Mouse (Mus musculus) layer of hippocampus, adult 2 months (tissue): ENCODE results near the gene Polr1a. TPM values are rescaled to one million over a fixed set of nuclear protein-coding genes. Genes with fewer than 3 reads are reported as not detected.

Experiments
- DNase-seq, 2 experiments: peaks; one replicate each; pipeline ENCODE4 v3.0.0; 2022; ENCODE audit warnings: low spot score in 2 of 2
- H3K27ac ChIP-seq: fragments of 200-600 bp; 2 replicates; pipeline ENCODE4 v1.8.1; 2022
- H3K4me3 ChIP-seq: fragments of 200-600 bp; 2 replicates; pipeline ENCODE4 v1.8.1; 2022; ENCODE audit warnings: mild to moderate bottlenecking
- CTCF ChIP-seq: fragments of 200-600 bp; conservative IDR thresholded peaks from 2 replicates; pipeline ENCODE4 v1.8.1; 2022; ENCODE audit warnings: antibody characterized with exemption, mild to moderate bottlenecking, moderate library complexity
- total RNA-seq, 2 experiments: library from RNA; stranded (reverse); gene quantifications; 2 replicates each; pipeline ENCODE4 v1.2.3; 2021

Gene Polr1a
- total RNA-seq, 2 experiments from 2014 or later, result 33.7 to 35.4 TPM

GRCm38 (mm10) chr6:71927911-71928310 is 19.1 kb downstream of the Polr1a start:
- peak; percentile 40 to 79 for DNase-seq
- peak; percentile 90 for TF ChIP-seq CTCF
- no peak overlapping the region for H3K4me3 ChIP-seq
- no peak overlapping the region for H3K27ac ChIP-seq

- TF ChIP-seq CTCF, result no peak
- no peak overlapping the region for H3K27ac ChIP-seq
- H3K4me3 ChIP-seq, result no peak overlapping the region
- DNase-seq, result no peak
These were observed 21.2 kb downstream of the Polr1a start for GRCm38 (mm10) chr6:71930053-71930452.

- TF ChIP-seq CTCF, result no peak
- Histone ChIP-seq H3K27ac (no peak overlapping the region), H3K4me3 (no peak overlapping the region)
- DNase-seq, result no peak
These were observed 22.1 kb downstream of the Polr1a start for GRCm38 (mm10) chr6:71930830-71931437.

GRCm38 (mm10) chr6:71932347-71932746 is 23.5 kb downstream of the Polr1a start:
- DNase-seq, result no peak
- no peak for TF ChIP-seq CTCF
- Histone ChIP-seq H3K4me3 (no peak overlapping the region), H3K27ac (no peak overlapping the region)

GRCm38 (mm10) chr6:71934081-71934556 is 25.3 kb downstream of the Polr1a start:
- H3K27ac ChIP-seq, result 0 out of 2 replicates have a peak overlapping the region, but pooled peaks have one; percentile 11
- DNase-seq, result no peak
- no peak for TF ChIP-seq CTCF
- H3K4me3 ChIP-seq, result no peak overlapping the region

- H3K4me3 ChIP-seq, result no peak overlapping the region
- no peak for DNase-seq
- no peak for TF ChIP-seq CTCF
- no peak overlapping the region for H3K27ac ChIP-seq
These were observed 26.9 kb downstream of the Polr1a start for GRCm38 (mm10) chr6:71935737-71936136.

GRCm38 (mm10) chr6:71940912-71941311 is 32.1 kb downstream of the Polr1a start:
- TF ChIP-seq CTCF, result no peak
- H3K4me3 ChIP-seq, result no peak overlapping the region
- no peak overlapping the region for H3K27ac ChIP-seq
- DNase-seq, result no peak

GRCm38 (mm10) chr6:71945101-71945500 is 36.2 kb downstream of the Polr1a start:
- peak in 1 of 2 experiments; percentile 36 for DNase-seq
- TF ChIP-seq CTCF, result no peak
- Histone ChIP-seq H3K27ac (no peak overlapping the region), H3K4me3 (no peak overlapping the region)

GRCm38 (mm10) chr6:71946121-71946520 is 37.3 kb downstream of the Polr1a start:
- no peak for DNase-seq
- no peak overlapping the region for H3K27ac ChIP-seq
- peak; percentile 41 for TF ChIP-seq CTCF
- H3K4me3 ChIP-seq, result no peak overlapping the region

- no peak for TF ChIP-seq CTCF
- H3K27ac ChIP-seq, result no peak overlapping the region
- DNase-seq, result no peak
- no peak overlapping the region for H3K4me3 ChIP-seq
These were observed 40.9 kb downstream of the Polr1a start for GRCm38 (mm10) chr6:71949721-71950120.

- no peak for DNase-seq
- Histone ChIP-seq H3K4me3 (no peak overlapping the region), H3K27ac (no peak overlapping the region)
- no peak for TF ChIP-seq CTCF
These were observed 41.7 kb downstream of the Polr1a start for GRCm38 (mm10) chr6:71950592-71950991.

- Histone ChIP-seq H3K4me3 (no peak overlapping the region), H3K27ac (no peak overlapping the region)
- DNase-seq, result no peak
- no peak for TF ChIP-seq CTCF
These were observed 42.3 kb downstream of the Polr1a start for GRCm38 (mm10) chr6:71951192-71951591.

- no peak for DNase-seq
- Histone ChIP-seq H3K4me3 (no peak overlapping the region), H3K27ac (no peak overlapping the region)
- TF ChIP-seq CTCF, result no peak
These were observed 53.3 kb downstream of the Polr1a start for GRCm38 (mm10) chr6:71962119-71962518.

GRCm38 (mm10) chr6:71962706-71963105 is 53.9 kb downstream of the Polr1a start:
- TF ChIP-seq CTCF, result no peak
- DNase-seq, result no peak
- no peak overlapping the region for H3K27ac ChIP-seq
- no peak overlapping the region for H3K4me3 ChIP-seq
